Mouse (Mus musculus): ENCODE data around the gene Prdm1.

GRCm38 (mm10) chr10:44391509-44392290, 136.6 kb downstream of the Prdm1 start:
- no peak for TF ChIP-seq NRF1 (IDR thresholded peaks at IDR 0.05; ENCODE audit: low read depth, low read length)
- no peak for TF ChIP-seq CTCF (conservative IDR thresholded peaks at IDR 0.05 in 1 of 2, IDR thresholded peaks at IDR 0.05 in 1 of 2; ENCODE audit: low read depth in 2 of 2, low read length in 2 of 2)
- no peak for TF ChIP-seq CHD1 (IDR thresholded peaks at IDR 0.05; ENCODE audit: low read depth, low read length)
- TF ChIP-seq EP300 (IDR thresholded peaks at IDR 0.05; ENCODE audit: low read length) = no peak
- no peak for TF ChIP-seq MYC (IDR thresholded peaks at IDR 0.05; ENCODE audit: low read depth, low read length)
- no peak for TF ChIP-seq USF1 (IDR thresholded peaks at IDR 0.05; ENCODE audit: low read depth, low read length)
- TF ChIP-seq SMC3 (IDR thresholded peaks at IDR 0.05; ENCODE audit: low read depth, low read length) = no peak
